Mouse (Mus musculus) CH12.LX (cell line): ENCODE measurements around the gene Sycn.

Source experiments
- CHD2 ChIP-seq: IDR thresholded peaks from 2 replicates; pipeline ENCODE4 v1.6.1; 2011; ENCODE audit warnings: low read length, improper control_type of control experiment
- CTCF ChIP-seq, 2 experiments: IDR thresholded peaks in 1 of 2; conservative IDR thresholded peaks in 1 of 2; 2 replicates each; pipeline ENCODE4 v1.5.1; 2011 to 2012; ENCODE audit warnings: low read depth in 2 of 2, low read length in 2 of 2, improper control_type of control experiment in 1 of 2, inconsistent platforms in 1 of 2, mild to moderate bottlenecking in 1 of 2, moderate library complexity in 1 of 2
- GABPA ChIP-seq: IDR thresholded peaks from 2 replicates; pipeline ENCODE4 v1.6.1; 2012; ENCODE audit warnings: low read depth, low read length, improper control_type of control experiment, inconsistent platforms; ENCODE audit not compliant: insufficient replicate concordance
- JUN ChIP-seq: IDR thresholded peaks from 2 replicates; pipeline ENCODE4 v1.6.1; 2011; ENCODE audit warnings: low read depth, mild to moderate bottlenecking, low read length, improper control_type of control experiment, moderate library complexity; ENCODE audit not compliant: insufficient read depth
- TCF12 ChIP-seq: IDR thresholded peaks from 2 replicates; pipeline ENCODE4 v1.6.1; 2014; ENCODE audit warnings: low read depth, mild to moderate bottlenecking, inconsistent platforms, low read length, improper control_type of control experiment
- ZMIZ1 ChIP-seq: IDR thresholded peaks from 2 replicates; pipeline ENCODE4 v1.6.1; 2012; ENCODE audit warnings: low read depth, mild to moderate bottlenecking, inconsistent platforms, low read length, improper control_type of control experiment

- TF ChIP-seq JUN (no peak), TCF12 (no peak), CTCF (conservative IDR thresholded peaks at IDR 0.05 in 1 of 2, IDR thresholded peaks at IDR 0.05 in 1 of 2; ENCODE audit: low read depth in 2 of 2, low read length in 2 of 2) (no peak), GABPA (no peak), CHD2 (no peak), ZMIZ1 (no peak)
Measured at GRCm38 (mm10) chr7:28570982-28571682, 30.4 kb downstream of the Sycn start.
